Comparison of ENCODE assay signal across 22 mouse cellular contexts in genomic region chr16:13762807-13763206, GRCm38 (mm10). TPM values are rescaled to one million over a fixed set of nuclear protein-coding genes. Genes with fewer than 3 reads are reported as not detected.
"Had no signal": no experiment of that assay in that cellular context is flagged by ENCODE, and none has a peak within 500 bp of the region (broad histone marks: within the 10 kb centered on the region; RNA-seq: fewer than 3 reads in every experiment).

No protein-coding gene starts in this region.

RNA-seq across cellular contexts. Expression of gene Pla2g10, which starts 32.0 kb away (rescaled TPM):
- total RNA-seq: left cerebral cortex, postnatal 10 days; left cerebral cortex, postnatal 14 days; left cerebral cortex, postnatal 25 days; left cerebral cortex, postnatal 36 days; left cerebral cortex, postnatal 4 days; liver, adult 2 months; megakaryocyte progenitor cell, adult 5-6 weeks; megakaryocyte, adult 5-6 weeks; megakaryocyte-erythroid progenitor cell, adult 5-6 weeks; midbrain, postnatal 0 days; monocyte, adult 5-6 weeks had no signal
- polyA plus RNA-seq: limb, embryonic 11.5 days; limb, embryonic 12.5 days; liver, adult 2 months; liver, embryonic 13.5 days; liver, embryonic 15.5 days; liver, postnatal 0 days; lung, adult 2 months; macrophage; midbrain, embryonic 10.5 days; midbrain, embryonic 14.5 days; midbrain, postnatal 0 days; myocyte; neural tube, embryonic 11.5 days had no signal
